Mouse (Mus musculus): ENCODE measurements around the gene 1700021F05Rik. TPM values are rescaled to one million over a fixed set of nuclear protein-coding genes. Genes with fewer than 3 reads are reported as not detected.

The 1700021F05Rik gene
- polyA plus RNA-seq, 1 experiment from 2014 or later, result 53.8 TPM

DNA sequence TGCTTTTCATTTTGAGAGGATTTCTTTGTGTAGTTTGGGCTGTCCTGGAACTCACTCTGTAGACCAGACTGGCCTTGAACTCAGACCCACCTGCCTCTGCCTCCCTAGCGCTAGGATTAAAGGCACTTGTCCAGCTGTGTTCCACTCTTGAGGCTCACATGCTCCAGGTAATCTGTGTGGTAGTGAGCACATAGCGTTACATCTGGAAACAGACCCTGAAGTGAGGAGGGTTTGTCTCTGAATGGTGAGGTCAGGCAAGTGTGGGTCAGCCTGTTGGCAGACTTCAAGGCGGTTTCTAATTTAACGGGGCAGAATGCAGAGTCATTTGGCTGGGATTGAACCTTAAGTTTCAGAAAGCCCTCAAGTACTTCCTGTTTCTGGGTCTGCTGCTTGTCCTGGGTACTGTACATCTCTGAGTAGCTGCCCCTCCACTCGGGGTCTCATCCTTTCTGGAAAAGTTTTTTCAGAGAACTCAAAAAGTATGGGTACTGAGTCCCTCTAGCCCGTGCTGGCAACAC lies 55.0 kb downstream of the 1700021F05Rik start:
- no peak overlapping the region for H3K9ac ChIP-seq
- H3K4me2 ChIP-seq, result no peak overlapping the region
- no peaks in the 10 kb centered on the region for H3K27me3 ChIP-seq (ENCODE audit: insufficient read depth, low read length)
- no peak for DNase-seq
- H3K4me1 ChIP-seq (ENCODE audit: insufficient read depth), result peaks cover 11% of the 10 kb centered on the region
- no peak for ATAC-seq (ENCODE audit: insufficient read depth)
- no peak overlapping the region for H3K4me3 ChIP-seq (ENCODE audit: low read depth, low read length)
- H3K36me3 ChIP-seq (ENCODE audit: insufficient read depth), result no peaks in the 10 kb centered on the region
- H3K9me3 ChIP-seq (ENCODE audit: low read depth, low read length), result no peaks in the 10 kb centered on the region
- WGBS, result 80% methylated on average over 6 of the region's 6 CpGs
- no peak for TF ChIP-seq CTCF (IDR thresholded peaks at IDR 0.05; ENCODE audit: low read depth)
- H3K27ac ChIP-seq (ENCODE audit: low read depth), result no peak overlapping the region

DNA sequence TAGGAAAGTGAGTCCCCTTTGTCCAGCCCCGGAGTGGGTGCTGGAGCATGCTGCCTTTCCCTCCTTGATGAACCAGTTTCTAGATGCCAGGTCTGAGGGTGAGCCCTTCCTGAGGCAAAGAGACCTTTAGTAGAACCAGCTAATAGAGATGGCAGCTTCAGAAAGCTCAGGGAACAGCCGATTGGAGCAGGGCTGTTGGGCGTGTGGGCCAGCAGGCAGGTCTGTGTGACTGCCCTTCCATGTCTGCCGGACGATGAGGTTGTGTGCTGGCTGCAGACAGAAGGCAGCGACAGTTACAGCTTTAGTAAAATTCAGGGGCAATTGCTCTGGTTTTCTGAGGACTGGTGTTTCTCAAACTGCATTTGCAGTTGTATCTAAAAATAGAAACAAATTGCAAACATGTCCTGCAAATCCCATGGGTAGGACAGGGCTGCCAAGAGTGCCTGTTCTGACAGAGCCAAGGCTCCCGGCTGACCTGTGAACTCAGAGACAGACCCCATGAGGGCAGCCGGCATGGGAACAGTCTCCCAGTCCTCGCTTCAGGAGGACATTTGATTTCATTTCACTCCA lies 57.3 kb downstream of the 1700021F05Rik start:
- DNase-seq (peak; percentile 41), ATAC-seq (ENCODE audit: insufficient read depth) (no peak)
- Histone ChIP-seq H3K27me3 (ENCODE audit: insufficient read depth, low read length) (no peaks in the 10 kb centered on the region), H3K4me1 (ENCODE audit: insufficient read depth) (peaks cover 16% of the 10 kb centered on the region), H3K9ac (peak overlapping the region; percentile 41; the same call in 1 of the 2 replicates), H3K36me3 (ENCODE audit: insufficient read depth) (no peaks in the 10 kb centered on the region), H3K27ac (ENCODE audit: low read depth) (peak overlapping the region; percentile 80), H3K4me3 (ENCODE audit: low read depth, low read length) (no peak overlapping the region), H3K4me2 (peak overlapping the region; percentile 41), H3K9me3 (ENCODE audit: low read depth, low read length) (no peaks in the 10 kb centered on the region)
- no peak for TF ChIP-seq CTCF (IDR thresholded peaks at IDR 0.05; ENCODE audit: low read depth)
- 39% methylated on average over 9 of the region's 9 CpGs for WGBS

DNA sequence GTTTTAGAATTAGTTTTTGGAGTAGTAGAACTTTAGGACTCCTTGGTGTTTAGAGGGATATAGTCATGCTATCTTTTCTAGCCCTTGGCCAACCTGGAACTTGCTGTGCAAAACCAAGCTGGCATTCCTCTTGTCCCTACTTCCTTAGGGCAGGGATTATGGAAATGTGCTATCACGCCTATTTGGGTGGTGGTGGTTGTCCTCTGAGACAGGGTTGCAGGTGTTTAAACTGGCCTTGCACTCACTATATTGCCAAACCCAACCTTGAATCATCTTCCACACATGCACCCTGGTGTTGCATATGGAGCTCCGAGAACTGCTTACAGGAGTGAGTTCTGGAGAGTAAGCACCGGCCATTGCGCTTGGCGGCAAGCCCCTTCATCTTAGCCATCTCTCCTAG lies 58.8 kb downstream of the 1700021F05Rik start:
- no peak for TF ChIP-seq CTCF (IDR thresholded peaks at IDR 0.05; ENCODE audit: low read depth)
- DNase-seq, result no peak
- H3K9ac ChIP-seq, result no peak overlapping the region
- H3K4me1 ChIP-seq (ENCODE audit: insufficient read depth), result peaks cover 16% of the 10 kb centered on the region
- WGBS, result 88% methylated on average over 5 of the region's 5 CpGs
- no peak overlapping the region for H3K4me2 ChIP-seq
- no peak for ATAC-seq (ENCODE audit: insufficient read depth)
- no peak overlapping the region for H3K4me3 ChIP-seq (ENCODE audit: low read depth, low read length)
- H3K27me3 ChIP-seq (ENCODE audit: insufficient read depth, low read length), result no peaks in the 10 kb centered on the region
- H3K27ac ChIP-seq (ENCODE audit: low read depth), result no peak overlapping the region
- H3K9me3 ChIP-seq (ENCODE audit: low read depth, low read length), result no peaks in the 10 kb centered on the region
- H3K36me3 ChIP-seq (ENCODE audit: insufficient read depth), result no peaks in the 10 kb centered on the region

DNA sequence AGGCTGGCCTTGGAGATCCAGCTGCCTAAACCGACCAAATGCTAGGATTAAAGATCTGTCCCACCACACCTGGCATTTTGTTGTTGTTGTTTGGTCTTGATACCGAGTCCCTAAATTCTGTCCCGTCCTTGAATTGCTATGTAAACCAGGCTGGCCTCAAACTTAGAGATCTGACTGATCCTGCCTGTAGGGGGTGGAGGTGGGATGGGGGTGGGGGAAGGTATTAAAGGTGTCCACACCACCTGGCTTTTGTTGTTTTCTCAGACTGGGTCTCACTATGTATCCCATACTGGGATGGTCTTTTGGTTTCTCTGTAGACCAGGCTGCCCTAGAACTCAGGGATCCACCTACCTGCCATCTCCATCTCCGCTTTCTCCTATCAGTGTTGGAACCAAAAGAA lies 59.6 kb downstream of the 1700021F05Rik start:
- Histone ChIP-seq H3K27me3 (ENCODE audit: insufficient read depth, low read length) (no peaks in the 10 kb centered on the region), H3K9ac (no peak overlapping the region), H3K9me3 (ENCODE audit: low read depth, low read length) (no peaks in the 10 kb centered on the region), H3K4me3 (ENCODE audit: low read depth, low read length) (no peak overlapping the region), H3K36me3 (ENCODE audit: insufficient read depth) (no peaks in the 10 kb centered on the region), H3K4me2 (peak overlapping the region; percentile 91), H3K4me1 (ENCODE audit: insufficient read depth) (peaks cover 16% of the 10 kb centered on the region), H3K27ac (ENCODE audit: low read depth) (no peak overlapping the region)
- DNase-seq (no peak), ATAC-seq (ENCODE audit: insufficient read depth) (no peak)
- no peak for TF ChIP-seq CTCF (IDR thresholded peaks at IDR 0.05; ENCODE audit: low read depth)
- WGBS, result 33% methylated on average over 4 of the region's 4 CpGs

- H3K4me1 ChIP-seq (ENCODE audit: insufficient read depth), result peaks cover 16% of the 10 kb centered on the region
- H3K4me3 ChIP-seq (ENCODE audit: low read depth, low read length), result peak overlapping the region; percentile 82
- no peaks in the 10 kb centered on the region for H3K27me3 ChIP-seq (ENCODE audit: insufficient read depth, low read length)
- no peaks in the 10 kb centered on the region for H3K36me3 ChIP-seq (ENCODE audit: insufficient read depth)
- WGBS, result 6% methylated on average over 13 of the region's 13 CpGs
- DNase-seq (peak; percentile 17), ATAC-seq (ENCODE audit: insufficient read depth) (no peak)
- peak overlapping the region; percentile 97 for H3K9ac ChIP-seq
- H3K27ac ChIP-seq (ENCODE audit: low read depth), result peak overlapping the region; percentile 98
- TF ChIP-seq CTCF (IDR thresholded peaks at IDR 0.05; ENCODE audit: low read depth), result no peak
- H3K4me2 ChIP-seq, result peak overlapping the region; percentile 91
- H3K9me3 ChIP-seq (ENCODE audit: low read depth, low read length), result no peaks in the 10 kb centered on the region
These were observed 60.5 kb downstream of the 1700021F05Rik start for GRCm38 (mm10) chr10:43480227-43480849.

GRCm38 (mm10) chr10:43479436-43480157 lies 61.2 kb downstream of the 1700021F05Rik start:
- H3K27me3 ChIP-seq (ENCODE audit: insufficient read depth, low read length), result no peaks in the 10 kb centered on the region
- peak; percentile 15; the same call in 1 of the 2 replicates for TF ChIP-seq CTCF (IDR thresholded peaks at IDR 0.05; ENCODE audit: low read depth)
- WGBS, result under 1% methylated on average over 53 of the region's 103 CpGs
- peak overlapping the region; percentile 91 for H3K4me2 ChIP-seq
- H3K4me3 ChIP-seq (ENCODE audit: low read depth, low read length), result peak overlapping the region; percentile 82
- H3K27ac ChIP-seq (ENCODE audit: low read depth), result peak overlapping the region; percentile 98
- H3K4me1 ChIP-seq (ENCODE audit: insufficient read depth), result peaks cover 16% of the 10 kb centered on the region
- peak; percentile 79 for ATAC-seq (ENCODE audit: insufficient read depth)
- H3K36me3 ChIP-seq (ENCODE audit: insufficient read depth), result no peaks in the 10 kb centered on the region
- peak overlapping the region; percentile 97 for H3K9ac ChIP-seq
- DNase-seq, result peak; percentile 95
- H3K9me3 ChIP-seq (ENCODE audit: low read depth, low read length), result no peaks in the 10 kb centered on the region
